Mouse (Mus musculus): ENCODE measurements around the gene Minos1.

Minos1 gene

GRCm38 (mm10) chr4:139130701-139131549 is at the start of gene Minos1:
Minos1 (minus strand) TSS chr4:139131113.
- peak; percentile 94 for DNase-seq (ENCODE audit: extremely low spot score)

GRCm38 (mm10) chr4:139179731-139180625 is 49.1 kb upstream of the Minos1 start:
- DNase-seq (ENCODE audit: extremely low spot score), result no peak

GRCm38 (mm10) chr4:139179218-139179617 is 48.3 kb upstream of the Minos1 start:
- no peak for DNase-seq (ENCODE audit: extremely low spot score)

GRCm38 (mm10) chr4:139178377-139178776 is 47.5 kb upstream of the Minos1 start:
- no peak for DNase-seq (ENCODE audit: extremely low spot score)

GRCm38 (mm10) chr4:139177921-139178320 is 47.0 kb upstream of the Minos1 start:
- DNase-seq (ENCODE audit: extremely low spot score), result no peak

GRCm38 (mm10) chr4:139176023-139176422 is 45.1 kb upstream of the Minos1 start:
- no peak for DNase-seq (ENCODE audit: extremely low spot score)

GRCm38 (mm10) chr4:139175061-139175971 is 44.4 kb upstream of the Minos1 start:
- no peak for DNase-seq (ENCODE audit: extremely low spot score)

- DNase-seq (ENCODE audit: extremely low spot score), result no peak
Observed at GRCm38 (mm10) chr4:139169748-139170279, 38.9 kb upstream of the Minos1 start.

- DNase-seq (ENCODE audit: extremely low spot score), result no peak
Observed at GRCm38 (mm10) chr4:139168985-139169747, 38.3 kb upstream of the Minos1 start.

- no peak for DNase-seq (ENCODE audit: extremely low spot score)
Observed at GRCm38 (mm10) chr4:139167107-139167506, 36.2 kb upstream of the Minos1 start.

GRCm38 (mm10) chr4:139166244-139166643 is 35.3 kb upstream of the Minos1 start:
- DNase-seq (ENCODE audit: extremely low spot score), result no peak

- DNase-seq (ENCODE audit: extremely low spot score), result no peak
Observed at GRCm38 (mm10) chr4:139165259-139165658, 34.3 kb upstream of the Minos1 start.

GRCm38 (mm10) chr4:139164082-139164481 is 33.2 kb upstream of the Minos1 start:
- no peak for DNase-seq (ENCODE audit: extremely low spot score)

GRCm38 (mm10) chr4:139161076-139161475 is 30.2 kb upstream of the Minos1 start:
- no peak for DNase-seq (ENCODE audit: extremely low spot score)

GRCm38 (mm10) chr4:139158350-139158749 is 27.4 kb upstream of the Minos1 start:
- no peak for DNase-seq (ENCODE audit: extremely low spot score)

GRCm38 (mm10) chr4:139156538-139156937 is 25.6 kb upstream of the Minos1 start:
- no peak for DNase-seq (ENCODE audit: extremely low spot score)

- no peak for DNase-seq (ENCODE audit: extremely low spot score)
Observed at GRCm38 (mm10) chr4:139154576-139155307, 23.8 kb upstream of the Minos1 start.

GRCm38 (mm10) chr4:139151370-139151769 is 20.5 kb upstream of the Minos1 start:
- DNase-seq (ENCODE audit: extremely low spot score), result no peak

GRCm38 (mm10) chr4:139146760-139147159 is 15.8 kb upstream of the Minos1 start:
- no peak for DNase-seq (ENCODE audit: extremely low spot score)

GRCm38 (mm10) chr4:139145156-139145555 is 14.2 kb upstream of the Minos1 start:
- no peak for DNase-seq (ENCODE audit: extremely low spot score)

All from embryo, embryonic 9.5 days (tissue).